Comparison of ENCODE assay signal across 12 mouse cellular contexts in the genomic region with DNA sequence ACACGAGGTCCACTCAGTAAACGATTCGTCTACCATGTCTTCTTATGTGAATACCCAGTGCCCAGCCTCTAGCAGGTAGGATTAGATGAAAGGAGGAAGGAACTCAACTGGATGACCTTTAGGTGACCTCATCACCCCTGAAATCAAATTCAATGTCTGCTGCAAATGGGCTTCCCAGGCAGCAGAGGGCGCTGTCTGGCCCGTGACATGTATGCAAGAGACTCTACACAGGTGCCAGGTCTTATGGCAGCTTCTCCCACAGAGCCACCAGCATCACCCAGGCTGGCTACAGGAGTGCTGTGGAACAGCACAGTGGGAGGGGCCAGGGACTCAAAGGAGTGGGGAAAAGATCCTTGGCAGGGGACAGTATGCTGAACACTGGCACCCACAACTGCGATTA.
A peak's percentile ranks its signal among the peaks of the same experiment; 100 is the strongest.
DNase-seq lines count a peak whose midpoint lies in the region; ATAC-seq and TF ChIP-seq lines count a peak whose summit lies in the region.
"Had no signal": no experiment of that assay in that cellular context is flagged by ENCODE, and none has a peak within 500 bp of the region (broad histone marks: within the 10 kb centered on the region; RNA-seq: fewer than 3 reads in every experiment).

No protein-coding gene starts in this region.

- no peak for TF ChIP-seq EP300 in CH12.LX (IDR thresholded peaks at IDR 0.05; ENCODE audit: low read length)

- dilution Hi-C loops in CH12.LX (cut with MboI; ENCODE audit: extremely low pct_ligation_motif_present, extremely low pct_unique_long_range_greater_than_20kb, low sequenced_read_pairs) = no loop called here

- TF ChIP-seq RAD21 in CH12.LX (IDR thresholded peaks at IDR 0.05; ENCODE audit: low read depth, low read length) = peak; percentile 27

- H3K27me3 ChIP-seq in CH12.LX (replicated peaks) (peaks cover 48% of the 10 kb centered on the region), G1E (ENCODE audit: insufficient read depth, low read length) (no peaks in the 10 kb centered on the region)

- H3K36me3 ChIP-seq in CH12.LX (replicated peaks in 1 of 2; ENCODE audit: control insufficient read depth in 1 of 2, insufficient read depth in 1 of 2, low read length in 1 of 2) = no peaks in the 10 kb centered on the region
- no peaks in the 10 kb centered on the region for H3K36me3 ChIP-seq in G1E (replicated peaks)
- H3K36me3 ChIP-seq: embryonic facial prominence, embryonic 15.5 days; hindbrain, embryonic 10.5 days; liver, embryonic 13.5 days had no signal

- no peak overlapping the region for H3K4me2 ChIP-seq in CH12.LX (ENCODE audit: insufficient read depth, low read depth, poor library complexity, severe bottlenecking)
- H3K4me2 ChIP-seq: embryonic facial prominence, embryonic 15.5 days; liver, embryonic 13.5 days had no signal

- ATAC-seq in G1E (ENCODE audit: extremely low read depth, insufficient number of reproducible peaks, low FRiP score, poor library complexity, severe bottlenecking) = no peak
- 0 out of 2 replicates have a peak, but pooled peaks have one; percentile 17 for ATAC-seq in granulocyte monocyte progenitor cell, adult 5-6 weeks (replicated peaks; ENCODE audit: poor library complexity, severe bottlenecking)

- peak; percentile 74 for TF ChIP-seq CTCF in layer of hippocampus, adult 2 months (conservative IDR thresholded peaks at IDR 0.05)
- TF ChIP-seq CTCF in CH12.LX (conservative IDR thresholded peaks at IDR 0.05 in 1 of 2, IDR thresholded peaks at IDR 0.05 in 1 of 2; ENCODE audit: low read depth in 2 of 2, low read length in 2 of 2) = peak; percentile 55 to 78
- peak; percentile 26; the same call in 1 of the 2 replicates for TF ChIP-seq CTCF in G1E (IDR thresholded peaks at IDR 0.05; ENCODE audit: low read depth, low read length)

- DNase-seq in layer of hippocampus, adult 2 months (ENCODE audit: low spot score in 2 of 2) = no peak
- DNase-seq in layer of hippocampus, postnatal 14 days (ENCODE audit: low spot score in 2 of 2) = no peak
- DNase-seq in CH12.LX (ENCODE audit: extremely low read depth) (peak; percentile 63), G1E (ENCODE audit: low spot score) (peak; percentile 11)
- DNase-seq in frontal cortex, postnatal 10 days (ENCODE audit: low spot score in 2 of 2) = no peak
- DNase-seq in gastrocnemius, postnatal 10 days = no peak
- DNase-seq: heart, adult 11 months; kidney, postnatal 4 days; liver, embryonic 13.5 days had no signal

- H3K9ac ChIP-seq in CH12.LX (ENCODE audit: insufficient read depth, low read depth) = no peak overlapping the region
- H3K9ac ChIP-seq: embryonic facial prominence, embryonic 15.5 days; liver, embryonic 13.5 days had no signal

- in situ Hi-C loops in CH12.LX (cut with MboI; ENCODE audit: low pct_ligation_motif_present, low pct_unique_long_range_greater_than_20kb, low sequenced_read_pairs) = no loop called here

- H3K4me1 ChIP-seq in CH12.LX (ENCODE audit: control insufficient read depth in 1 of 2, insufficient read depth in 2 of 2) (no peaks in the 10 kb centered on the region), G1E (ENCODE audit: insufficient read depth, low read depth, low read length) (no peaks in the 10 kb centered on the region)

- H3K9me3 ChIP-seq in CH12.LX (replicated peaks; ENCODE audit: low read length) (peaks cover 9% of the 10 kb centered on the region), G1E (replicated peaks) (no peaks in the 10 kb centered on the region)
- H3K9me3 ChIP-seq: embryonic facial prominence, embryonic 15.5 days; hindbrain, embryonic 10.5 days; liver, embryonic 13.5 days had no signal

- no peak overlapping the region for H3K4me3 ChIP-seq in layer of hippocampus, adult 2 months
- H3K4me3 ChIP-seq in CH12.LX (replicated peaks in 1 of 3; ENCODE audit: low read depth in 2 of 3, low read length in 2 of 3, poor library complexity in 1 of 3) = no peak overlapping the region
- no peak overlapping the region for H3K4me3 ChIP-seq in G1E (ENCODE audit: low read depth, low read length)
- H3K4me3 ChIP-seq: embryonic facial prominence, embryonic 15.5 days; hindbrain, embryonic 10.5 days; liver, embryonic 13.5 days had no signal

- no peak for TF ChIP-seq POLR2A in CH12.LX (IDR thresholded peaks at IDR 0.05; ENCODE audit: low read depth, low read length)

- no peaks in the 10 kb centered on the region for H3K79me2 ChIP-seq in CH12.LX (replicated peaks; ENCODE audit: control insufficient read depth, extremely low read depth, insufficient read depth, poor library complexity, severe bottlenecking)

- no peak overlapping the region for H3K27ac ChIP-seq in layer of hippocampus, adult 2 months
- H3K27ac ChIP-seq in CH12.LX (ENCODE audit: insufficient read depth, low read depth) = no peak overlapping the region
- H3K27ac ChIP-seq: embryonic facial prominence, embryonic 15.5 days; hindbrain, embryonic 10.5 days; liver, embryonic 13.5 days had no signal

TF ChIP-seq in CH12.LX, 34 proteins besides CTCF, POLR2A, EP300 and RAD21:
- TF ChIP-seq E2F4 (IDR thresholded peaks at IDR 0.05; ENCODE audit: insufficient replicate concordance, low read depth, low read length) (no peak), BHLHE40 (IDR thresholded peaks at IDR 0.05; ENCODE audit: low read depth, low read length) (peak; percentile 47; the same call in 1 of the 2 replicates), SMC3 (IDR thresholded peaks at IDR 0.05; ENCODE audit: low read depth, low read length) (peak; percentile 64), TCF12 (IDR thresholded peaks at IDR 0.05; ENCODE audit: low read depth, low read length) (no peak)

Comparison
In these comparisons a context has a peak if more than half of its experiments do, and no peak if none do; other contexts are left out.
1. DNase-seq: peak in CH12.LX (single experiment) and G1E (single experiment); none in layer of hippocampus, adult 2 months (0 of 2), layer of hippocampus, postnatal 14 days (0 of 2), frontal cortex, postnatal 10 days (0 of 2) and gastrocnemius, postnatal 10 days (single experiment).
2. Peak in every context shown above with its lines, with median percentiles within 50 percentile points of each other: CTCF ChIP-seq.